Mouse (Mus musculus): ENCODE measurements at regions not wholly inside any gene's neighbourhood (a gene's known extent, or its start where the extent isn't known, plus 50 kb on each side); places are given as distances from the start of the nearest gene placed in this dataset.

GRCm38 (mm10) chr13:37483010-37483855 is 138.2 kb downstream of the Ly86 start:
- H3K36me3 ChIP-seq (ENCODE audit: control insufficient read depth, insufficient read depth, low read length), result no peaks in the 10 kb centered on the region
- H3K4me3 ChIP-seq (ENCODE audit: low read depth, low read length), result no peak overlapping the region
- peak; percentile 60 for DNase-seq (ENCODE audit: low spot score)
- H3K27ac ChIP-seq (replicated peaks), result peak overlapping the region; percentile 88
- TF ChIP-seq CTCF (IDR thresholded peaks at IDR 0.05; ENCODE audit: low read depth), result peak; percentile 33; the same call in 1 of the 2 replicates
- TF ChIP-seq EP300 (optimal IDR thresholded peaks at IDR 0.05), result no peak
- H3K27me3 ChIP-seq (ENCODE audit: control insufficient read depth, insufficient read depth, low read length), result no peaks in the 10 kb centered on the region
- 36% methylated on average over 19 of the region's 19 CpGs for WGBS
- no peaks in the 10 kb centered on the region for H3K9me3 ChIP-seq (ENCODE audit: control insufficient read depth, low read length)
- H3K9ac ChIP-seq (ENCODE audit: low read length), result peak overlapping the region; percentile 55
- peaks cover 4% of the 10 kb centered on the region for H3K4me1 ChIP-seq (replicated peaks; ENCODE audit: control insufficient read depth, insufficient read depth)
- peak overlapping the region; percentile 35 for H3K4me2 ChIP-seq (replicated peaks; ENCODE audit: low read depth)
- peak; percentile 48 for ATAC-seq (ENCODE audit: low FRiP score, low TSS enrichment)

GRCm38 (mm10) chr13:37484631-37485030 is 139.6 kb downstream of the Ly86 start:
- TF ChIP-seq EP300 (optimal IDR thresholded peaks at IDR 0.05), result no peak
- TF ChIP-seq CTCF (IDR thresholded peaks at IDR 0.05; ENCODE audit: low read depth), result no peak
- no peaks in the 10 kb centered on the region for H3K9me3 ChIP-seq (ENCODE audit: control insufficient read depth, low read length)
- 84% methylated on average over 4 of the region's 4 CpGs for WGBS
- peaks cover 4% of the 10 kb centered on the region for H3K4me1 ChIP-seq (replicated peaks; ENCODE audit: control insufficient read depth, insufficient read depth)
- no peak overlapping the region for H3K9ac ChIP-seq (ENCODE audit: low read length)
- no peak overlapping the region for H3K27ac ChIP-seq (replicated peaks)
- H3K4me2 ChIP-seq (replicated peaks; ENCODE audit: low read depth), result no peak overlapping the region
- no peaks in the 10 kb centered on the region for H3K27me3 ChIP-seq (ENCODE audit: control insufficient read depth, insufficient read depth, low read length)
- no peaks in the 10 kb centered on the region for H3K36me3 ChIP-seq (ENCODE audit: control insufficient read depth, insufficient read depth, low read length)
- no peak for DNase-seq (ENCODE audit: low spot score)
- ATAC-seq (ENCODE audit: low FRiP score, low TSS enrichment), result no peak
- no peak overlapping the region for H3K4me3 ChIP-seq (ENCODE audit: low read depth, low read length)

- Histone ChIP-seq H3K4me1 (replicated peaks; ENCODE audit: control insufficient read depth, insufficient read depth) (no peaks in the 10 kb centered on the region), H3K27me3 (ENCODE audit: control insufficient read depth, insufficient read depth, low read length) (no peaks in the 10 kb centered on the region), H3K9me3 (ENCODE audit: control insufficient read depth, low read length) (no peaks in the 10 kb centered on the region), H3K4me2 (replicated peaks; ENCODE audit: low read depth) (no peak overlapping the region), H3K27ac (replicated peaks) (no peak overlapping the region), H3K9ac (ENCODE audit: low read length) (no peak overlapping the region), H3K4me3 (ENCODE audit: low read depth, low read length) (no peak overlapping the region), H3K36me3 (ENCODE audit: control insufficient read depth, insufficient read depth, low read length) (no peaks in the 10 kb centered on the region)
- TF ChIP-seq CTCF (IDR thresholded peaks at IDR 0.05; ENCODE audit: low read depth) (no peak), EP300 (optimal IDR thresholded peaks at IDR 0.05) (no peak)
- no peak for DNase-seq (ENCODE audit: low spot score)
- no peak for ATAC-seq (ENCODE audit: low FRiP score, low TSS enrichment)
- WGBS, result 65% methylated on average over 11 of the region's 11 CpGs
These were observed 147.3 kb downstream of the Ly86 start for GRCm38 (mm10) chr13:37492115-37493001.

GRCm38 (mm10) chr13:37493331-37493730 is 148.3 kb downstream of the Ly86 start:
- Histone ChIP-seq H3K27ac (replicated peaks) (no peak overlapping the region), H3K27me3 (ENCODE audit: control insufficient read depth, insufficient read depth, low read length) (no peaks in the 10 kb centered on the region), H3K4me1 (replicated peaks; ENCODE audit: control insufficient read depth, insufficient read depth) (no peaks in the 10 kb centered on the region), H3K4me2 (replicated peaks; ENCODE audit: low read depth) (no peak overlapping the region), H3K9ac (ENCODE audit: low read length) (no peak overlapping the region), H3K36me3 (ENCODE audit: control insufficient read depth, insufficient read depth, low read length) (no peaks in the 10 kb centered on the region), H3K4me3 (ENCODE audit: low read depth, low read length) (no peak overlapping the region), H3K9me3 (ENCODE audit: control insufficient read depth, low read length) (no peaks in the 10 kb centered on the region)
- TF ChIP-seq EP300 (optimal IDR thresholded peaks at IDR 0.05), result no peak
- no peak for TF ChIP-seq CTCF (IDR thresholded peaks at IDR 0.05; ENCODE audit: low read depth)
- no peak for ATAC-seq (ENCODE audit: low FRiP score, low TSS enrichment)
- WGBS, result 92% methylated on average over 1 of the region's 1 CpGs
- no peak for DNase-seq (ENCODE audit: low spot score)

GRCm38 (mm10) chr13:37495272-37495932 is 150.4 kb downstream of the Ly86 start:
- no peak overlapping the region for H3K9ac ChIP-seq (ENCODE audit: low read length)
- no peak overlapping the region for H3K4me2 ChIP-seq (replicated peaks; ENCODE audit: low read depth)
- H3K27ac ChIP-seq (replicated peaks), result no peak overlapping the region
- H3K27me3 ChIP-seq (ENCODE audit: control insufficient read depth, insufficient read depth, low read length), result no peaks in the 10 kb centered on the region
- WGBS, result 68% methylated on average over 8 of the region's 8 CpGs
- no peak for DNase-seq (ENCODE audit: low spot score)
- ATAC-seq (ENCODE audit: low FRiP score, low TSS enrichment), result no peak
- TF ChIP-seq CTCF (IDR thresholded peaks at IDR 0.05; ENCODE audit: low read depth) (no peak), EP300 (optimal IDR thresholded peaks at IDR 0.05) (no peak)
- H3K4me1 ChIP-seq (replicated peaks; ENCODE audit: control insufficient read depth, insufficient read depth), result no peaks in the 10 kb centered on the region
- H3K36me3 ChIP-seq (ENCODE audit: control insufficient read depth, insufficient read depth, low read length), result no peaks in the 10 kb centered on the region
- no peak overlapping the region for H3K4me3 ChIP-seq (ENCODE audit: low read depth, low read length)
- no peaks in the 10 kb centered on the region for H3K9me3 ChIP-seq (ENCODE audit: control insufficient read depth, low read length)

Data from stomach, postnatal 0 days (tissue).